Mouse (Mus musculus): ENCODE data around the gene Mapk7.

The Mapk7 gene

GRCm38 (mm10) chr11:61494129-61494997 is at the start of gene Mapk7:
Gene Mapk7 (minus strand): TSS chr11:61494406.
- DNase-seq: peak; percentile 96

- no peak for DNase-seq
Measured at GRCm38 (mm10) chr11:61541106-61541505, 46.9 kb upstream of the Mapk7 start.

- peak; percentile 36 to 47 for DNase-seq
Measured at GRCm38 (mm10) chr11:61540642-61541041, 46.4 kb upstream of the Mapk7 start.

- no peak for DNase-seq
Measured at GRCm38 (mm10) chr11:61537362-61537761, 43.2 kb upstream of the Mapk7 start.

- DNase-seq: no peak
Measured at GRCm38 (mm10) chr11:61536952-61537351, 42.7 kb upstream of the Mapk7 start.

- DNase-seq: no peak
Measured at GRCm38 (mm10) chr11:61535530-61535929, 41.3 kb upstream of the Mapk7 start.

- peak; percentile 55 to 76 for DNase-seq
Measured at GRCm38 (mm10) chr11:61533571-61533970, 39.4 kb upstream of the Mapk7 start.

GRCm38 (mm10) chr11:61532820-61533219 is 38.6 kb upstream of the Mapk7 start:
- DNase-seq: peak; percentile 23 to 38

GRCm38 (mm10) chr11:61529268-61529713 is 35.1 kb upstream of the Mapk7 start:
- peak; percentile 31 to 45 for DNase-seq

GRCm38 (mm10) chr11:61526872-61527271 is 32.7 kb upstream of the Mapk7 start:
- DNase-seq: no peak

GRCm38 (mm10) chr11:61519484-61520107 is 25.4 kb upstream of the Mapk7 start:
- DNase-seq: no peak

GRCm38 (mm10) chr11:61518871-61519270 is 24.7 kb upstream of the Mapk7 start:
- DNase-seq: no peak

- DNase-seq: no peak
Measured at GRCm38 (mm10) chr11:61517971-61518370, 23.8 kb upstream of the Mapk7 start.

GRCm38 (mm10) chr11:61514953-61515352 is 20.7 kb upstream of the Mapk7 start:
- DNase-seq: peak in 1 of 2 experiments; percentile 63

GRCm38 (mm10) chr11:61504713-61505257 is 10.6 kb upstream of the Mapk7 start, which contains the start of gene B9d1:
Gene B9d1 (plus strand): TSS chr11:61505144.
- peak; percentile 96 to 98 for DNase-seq

- DNase-seq: no peak
Measured at GRCm38 (mm10) chr11:61503933-61504332, 9.7 kb upstream of the Mapk7 start.

- no peak for DNase-seq
Measured at GRCm38 (mm10) chr11:61498736-61499504, 4.7 kb upstream of the Mapk7 start.

GRCm38 (mm10) chr11:61497490-61497889 is 3.3 kb upstream of the Mapk7 start:
- no peak for DNase-seq

GRCm38 (mm10) chr11:61495528-61495927 is 1.3 kb upstream of the Mapk7 start:
- no peak for DNase-seq

- DNase-seq: peak in 1 of 2 experiments; percentile 24
Measured at GRCm38 (mm10) chr11:61493525-61494128, 579 bp downstream of the Mapk7 start.

GRCm38 (mm10) chr11:61492749-61493401 is 1.3 kb downstream of the Mapk7 start:
- no peak for DNase-seq

All from kidney, adult 8-10 months (tissue).